Mouse (Mus musculus) mouse trophoblast stem cell (cell line): ENCODE results near the gene Pgm5.
"Not testable (repeated sequence)": the region's sequence is repeated elsewhere in the genome, so short reads cannot be mapped to it uniquely, and the experiment has no call there.

Experiments used
- in situ Hi-C, 2 experiments: fragments of 300-500 bp; cut with MseI, MboI; formaldehyde crosslinking; loops; 2 replicates in 1 of 2; 3 replicates in 1 of 2; pipeline ENCODE4 v1.15.1; 2025

Pgm5 gene

DNA sequence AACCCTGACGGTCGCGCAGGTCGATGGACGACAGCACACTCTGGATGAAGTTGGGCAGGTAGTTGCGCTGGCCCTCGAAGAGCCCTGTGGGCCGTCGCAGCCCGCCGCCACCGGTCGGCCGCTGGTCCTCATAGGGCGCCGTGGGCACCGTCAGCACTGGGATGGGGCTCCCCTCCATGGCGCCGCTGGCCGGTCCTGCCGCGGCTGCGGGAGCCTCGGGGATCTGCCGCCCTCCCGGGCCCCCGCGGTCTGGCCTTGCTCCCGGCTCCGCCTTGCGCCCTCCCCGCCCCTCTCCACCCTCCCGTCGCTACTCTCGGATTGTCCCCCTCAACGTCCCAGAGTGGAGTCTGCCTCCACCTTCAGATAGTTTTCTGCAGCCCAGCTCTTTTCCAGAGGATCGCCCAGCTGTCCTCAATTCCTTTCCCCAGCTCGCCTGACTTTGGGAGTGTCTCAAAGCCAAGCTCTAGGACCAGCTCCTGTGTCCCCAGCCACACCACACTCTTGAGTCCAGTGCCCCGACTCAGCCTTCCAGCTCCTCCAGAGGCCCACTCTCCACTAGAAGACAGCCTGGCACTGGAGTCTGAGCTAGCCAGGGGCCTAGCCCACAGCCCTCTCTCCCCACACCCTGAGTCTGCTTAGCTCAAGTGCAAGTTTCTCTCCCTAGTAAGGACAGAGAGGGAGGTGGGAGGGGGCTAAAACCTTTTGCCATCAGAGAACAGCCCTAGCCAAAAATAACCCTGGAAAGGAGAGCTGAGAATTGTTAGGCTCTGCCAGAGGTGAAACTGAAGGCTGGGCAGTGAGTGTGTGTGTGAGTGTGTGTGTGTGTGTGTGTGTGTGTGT, at the start of gene Pgm5:
Pgm5 (minus strand) TSS at position 244 of the 840 bp plus-strand sequence.
- in situ Hi-C loops = loop anchor here in 1 of 2 experiments (10.0 to 25.0 kb wide), 2 partner anchors 247 to 550 kb away; no protein-coding TSS in a partner anchor

DNA sequence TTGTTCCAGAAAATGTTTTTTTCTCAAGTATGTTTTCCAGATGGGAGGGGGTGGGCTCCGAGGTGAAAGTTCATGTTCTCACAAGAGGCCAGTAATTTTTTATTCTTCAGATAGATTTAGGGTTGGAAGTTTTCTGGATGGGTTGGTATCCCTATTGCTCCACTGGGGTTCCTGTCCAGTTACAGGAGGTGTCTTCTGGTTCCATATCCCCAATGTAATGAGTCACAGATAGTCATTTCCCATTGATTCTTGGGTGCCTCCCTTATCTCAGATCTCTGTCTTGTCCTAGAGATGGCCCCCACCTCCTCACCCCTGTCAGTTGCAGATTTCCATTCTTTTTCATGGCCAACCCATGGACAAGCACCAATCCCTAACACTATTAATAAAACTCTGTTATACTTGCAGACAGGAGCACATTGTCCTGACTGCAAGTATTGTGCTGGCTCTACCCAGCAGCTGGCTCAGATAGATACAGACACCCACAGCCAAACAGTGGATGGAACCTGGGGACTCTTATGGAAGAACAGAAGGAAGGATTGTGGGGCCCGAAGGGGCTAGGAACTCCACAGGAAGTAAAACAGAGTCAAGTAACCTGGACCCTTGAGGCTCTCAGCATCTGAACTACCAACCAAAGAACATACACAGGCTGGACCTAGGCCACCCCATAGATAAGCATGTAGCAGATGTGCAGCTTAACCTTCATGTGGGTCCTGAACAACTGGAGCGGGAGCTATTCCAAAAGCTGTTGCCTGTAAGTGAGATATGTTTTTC, 46.9 kb upstream of the Pgm5 start:
- in situ Hi-C loops = no loop called here

DNA sequence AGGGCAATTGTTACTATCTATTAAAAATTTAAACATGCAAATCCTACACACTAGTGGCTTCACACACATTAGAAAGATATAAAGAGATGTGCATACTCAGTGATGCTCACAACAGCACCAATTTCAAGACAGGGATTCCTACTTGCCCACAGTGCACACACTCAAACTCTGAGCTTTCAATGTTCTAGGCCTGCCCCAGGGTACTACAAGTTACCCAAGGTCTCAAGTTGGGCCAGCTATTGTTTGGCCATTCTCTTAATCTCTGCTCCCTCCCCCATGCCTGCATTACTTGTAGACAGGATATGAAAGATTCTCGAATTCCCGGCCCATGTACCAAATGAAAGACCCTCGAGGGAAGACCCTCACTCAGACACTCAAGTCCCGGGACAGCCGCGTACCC, 46.0 kb upstream of the Pgm5 start:
- in situ Hi-C loops = no loop called here

DNA sequence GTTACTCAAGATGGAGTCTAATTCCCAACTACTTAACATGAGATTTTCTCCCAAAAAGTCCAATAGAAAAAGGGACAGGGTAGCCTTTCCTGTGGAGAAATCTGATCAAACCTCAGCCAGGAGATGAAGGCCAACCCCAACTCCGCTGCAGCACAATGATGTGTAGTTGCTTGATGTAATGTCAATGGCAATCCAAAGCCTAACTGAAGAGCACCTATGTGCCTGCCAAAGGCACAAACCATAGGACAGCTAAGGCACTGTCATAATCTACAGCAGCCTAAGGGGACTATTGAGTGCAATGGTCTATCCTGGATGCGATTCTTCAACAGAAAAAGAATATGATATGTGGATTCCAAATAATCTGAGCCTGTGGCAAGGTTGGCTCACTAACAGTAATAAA, 41.2 kb upstream of the Pgm5 start:
- in situ Hi-C loops = no loop called here

DNA sequence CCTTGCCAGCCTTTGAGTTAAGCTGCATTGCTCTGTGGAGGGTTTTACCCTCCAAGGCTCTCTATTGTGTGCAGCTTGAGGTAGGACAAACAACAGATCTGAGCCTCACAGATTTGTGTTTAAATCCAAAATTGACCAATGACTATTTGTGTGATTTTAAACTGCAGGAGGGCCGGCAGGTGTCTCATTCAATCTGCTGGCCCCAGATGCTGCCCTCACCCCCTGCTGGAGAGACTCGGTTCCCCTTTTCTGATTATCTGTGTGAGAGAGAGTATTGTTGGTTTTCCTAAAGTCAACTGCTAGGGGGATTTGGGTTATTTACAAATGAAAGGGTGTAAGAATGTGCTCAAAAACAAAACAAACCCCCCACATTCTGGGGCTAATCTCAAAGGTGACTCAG, 40.6 kb upstream of the Pgm5 start:
- in situ Hi-C loops = no loop called here

DNA sequence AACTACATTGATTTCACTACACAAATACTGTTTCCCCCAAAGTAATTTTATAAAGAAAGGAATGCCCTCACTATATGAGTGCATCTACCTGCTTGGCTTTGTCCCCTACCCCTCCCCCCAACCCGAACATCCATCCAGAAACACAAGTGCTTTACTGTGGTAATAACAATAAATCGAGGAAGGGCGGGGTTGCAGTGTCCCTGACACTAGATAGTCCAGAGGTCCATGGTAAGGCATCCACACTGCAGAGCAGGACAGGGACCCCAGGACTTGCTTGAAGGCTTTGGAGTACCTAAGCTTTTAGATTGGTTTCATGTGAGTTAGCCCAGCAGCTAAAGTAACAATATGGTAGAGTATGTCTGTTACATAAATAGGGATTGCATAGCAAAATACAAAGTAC, 40.0 kb upstream of the Pgm5 start:
- in situ Hi-C loops = no loop called here

DNA sequence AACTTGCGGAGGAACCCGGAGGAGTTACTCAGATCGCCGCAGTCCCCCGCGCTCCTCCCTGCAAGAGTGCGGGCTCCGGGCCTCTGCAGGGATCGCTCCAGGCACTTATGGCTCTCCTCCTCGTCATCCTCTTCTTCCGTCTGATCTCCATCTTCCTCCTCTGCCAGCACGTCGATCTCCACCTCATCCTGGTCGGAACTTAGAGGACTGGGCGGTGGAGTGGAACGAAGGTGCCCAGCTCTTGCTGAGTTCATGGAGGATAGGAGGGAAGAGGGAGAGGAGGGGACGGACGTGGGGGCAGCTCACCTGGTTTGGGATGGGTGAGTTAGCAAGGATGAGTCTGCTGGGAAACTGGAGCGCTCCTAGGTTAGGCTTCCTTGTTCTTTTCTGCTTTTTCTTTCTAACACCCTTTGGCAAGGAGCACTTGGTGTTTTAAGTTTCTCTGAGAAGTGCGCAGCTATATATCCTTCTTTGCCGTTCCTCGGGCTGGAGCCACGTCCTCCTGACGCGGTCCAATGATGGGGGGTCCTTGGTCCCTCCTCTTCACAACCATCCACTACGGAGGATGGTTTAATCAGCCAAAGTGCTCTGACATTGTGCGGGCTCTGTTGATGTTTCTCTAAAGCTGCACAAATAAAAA, 39.0 kb upstream of the Pgm5 start, which contains the start of gene Foxd4:
Foxd4 (minus strand) TSS at position 617 of the 640 bp plus-strand sequence.
- in situ Hi-C loops = no loop called here

DNA sequence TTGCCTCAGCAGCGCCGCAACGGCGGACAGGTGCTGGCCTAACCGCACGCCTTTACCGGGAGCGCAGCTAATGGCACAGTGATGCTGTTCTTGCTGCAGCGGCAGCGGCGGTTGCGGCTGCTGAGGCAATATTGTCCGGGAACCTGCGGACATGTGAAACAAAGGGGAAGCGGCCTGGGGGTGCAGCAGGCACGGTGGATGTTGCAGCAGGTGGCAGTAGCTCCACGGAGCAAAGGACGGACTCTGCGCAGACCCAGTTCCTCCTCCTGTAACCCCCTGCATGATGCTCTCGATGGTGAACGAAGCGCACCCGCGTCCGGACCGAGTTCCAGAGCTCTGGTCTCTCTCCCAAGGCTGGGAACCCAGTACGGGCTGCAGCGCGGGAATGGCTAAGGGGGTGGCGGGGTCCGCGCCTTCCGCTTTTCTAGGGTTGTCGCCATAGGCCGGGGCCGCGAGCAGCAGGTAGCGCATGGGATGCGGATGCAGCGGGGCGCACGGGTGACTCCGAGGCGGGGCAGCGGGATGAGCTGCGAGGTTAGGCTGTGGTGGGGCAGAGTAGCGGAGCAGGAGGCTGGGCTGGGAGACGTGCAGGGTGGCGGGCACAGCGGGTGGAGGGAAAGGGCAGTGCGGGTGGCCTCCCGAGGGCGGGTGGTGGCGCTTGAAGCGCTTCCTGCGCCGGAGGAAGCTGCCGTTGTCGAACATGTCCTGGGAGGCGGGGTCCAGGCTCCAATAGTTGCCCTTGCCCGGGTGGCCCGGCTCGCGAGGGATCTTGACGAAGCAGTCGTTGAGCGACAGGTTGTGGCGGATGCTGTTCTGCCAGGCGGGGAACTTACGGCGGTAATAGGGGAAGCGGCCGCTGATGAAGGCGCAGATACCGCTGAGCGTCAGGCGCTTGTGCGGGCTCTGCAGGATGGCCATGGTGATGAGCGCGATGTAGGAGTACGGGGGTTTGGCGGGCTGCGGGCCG, 38.2 kb upstream of the Pgm5 start:
- in situ Hi-C loops = no loop called here

DNA sequence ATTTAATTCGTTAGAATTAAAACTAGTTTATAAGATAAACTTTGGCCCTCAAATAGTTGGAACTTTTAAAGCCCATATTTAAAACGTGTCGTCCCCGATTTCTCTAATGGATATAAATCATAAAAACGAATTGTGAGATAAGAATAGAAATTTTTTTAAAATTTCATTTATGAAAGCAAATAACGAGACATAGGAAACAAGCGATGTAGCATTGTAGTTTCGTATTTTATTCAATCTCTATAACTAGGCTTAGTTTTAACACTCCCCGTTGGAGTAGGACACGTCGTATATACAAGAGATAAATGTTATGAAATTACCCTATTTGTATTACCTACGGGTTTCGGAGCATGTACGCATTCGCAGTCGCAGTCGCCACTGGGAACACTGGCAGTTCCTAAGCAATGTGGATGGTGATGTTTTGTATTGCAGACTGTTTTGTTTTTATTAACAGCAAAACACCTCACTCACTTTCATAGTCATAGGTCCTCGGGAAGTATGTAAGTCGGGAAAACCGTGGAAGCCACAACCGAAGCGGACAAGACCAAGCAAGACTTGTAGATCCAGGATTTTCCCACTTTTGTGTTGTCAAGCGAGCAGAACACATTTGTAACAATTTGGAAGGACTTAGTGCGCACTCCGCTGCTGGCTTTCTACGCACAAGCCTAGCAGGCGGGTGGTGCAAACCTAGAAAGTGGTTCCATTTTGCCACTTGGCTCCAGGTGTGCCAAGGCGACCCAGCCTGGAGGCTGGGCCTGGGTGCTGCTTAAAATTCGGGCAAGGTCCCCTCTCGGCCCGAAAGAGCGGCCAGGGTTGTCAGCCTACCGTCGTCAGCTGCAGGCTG, 37.3 kb upstream of the Pgm5 start:
- in situ Hi-C loops = no loop called here

DNA sequence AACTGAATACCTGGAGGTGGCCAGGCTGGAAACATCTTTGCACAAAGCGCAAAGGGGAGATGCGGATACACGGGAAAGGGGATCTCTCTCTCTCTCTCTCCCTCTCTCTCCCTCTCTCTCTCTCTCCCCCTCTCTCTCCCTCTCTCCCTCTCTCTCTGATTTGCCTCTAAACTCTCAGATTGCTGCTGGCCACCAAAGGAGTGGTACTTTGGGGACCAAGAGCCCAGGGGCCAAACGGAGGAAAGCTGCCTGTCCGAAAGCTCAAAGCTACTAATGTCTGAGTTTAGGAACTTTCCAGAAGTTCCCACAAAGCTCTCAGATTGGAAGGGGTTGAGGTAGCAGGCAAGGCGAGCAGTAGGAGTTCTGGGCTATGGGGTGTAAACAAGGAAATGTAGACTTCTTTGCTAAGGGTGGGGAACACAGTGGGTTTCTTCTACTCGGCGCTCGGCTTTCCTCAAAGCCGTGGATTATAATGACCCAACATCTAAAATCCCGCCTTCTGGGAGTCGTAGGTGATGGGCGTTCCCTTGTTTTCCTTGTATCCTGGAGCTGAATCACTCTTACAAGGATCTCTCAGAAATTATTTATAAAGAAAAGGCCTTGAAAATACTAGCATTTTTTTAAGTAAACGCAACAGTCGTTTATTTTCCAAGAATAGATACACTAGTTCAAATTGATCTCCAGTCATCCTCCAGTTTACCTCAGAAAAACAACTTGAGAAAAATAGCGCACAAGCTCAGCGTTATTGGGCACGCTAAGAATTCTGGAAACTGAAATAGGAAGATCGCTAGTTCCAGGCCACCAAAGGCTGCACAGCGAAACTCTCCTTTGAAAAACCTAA, 36.5 kb upstream of the Pgm5 start:
- in situ Hi-C loops = no loop called here

DNA sequence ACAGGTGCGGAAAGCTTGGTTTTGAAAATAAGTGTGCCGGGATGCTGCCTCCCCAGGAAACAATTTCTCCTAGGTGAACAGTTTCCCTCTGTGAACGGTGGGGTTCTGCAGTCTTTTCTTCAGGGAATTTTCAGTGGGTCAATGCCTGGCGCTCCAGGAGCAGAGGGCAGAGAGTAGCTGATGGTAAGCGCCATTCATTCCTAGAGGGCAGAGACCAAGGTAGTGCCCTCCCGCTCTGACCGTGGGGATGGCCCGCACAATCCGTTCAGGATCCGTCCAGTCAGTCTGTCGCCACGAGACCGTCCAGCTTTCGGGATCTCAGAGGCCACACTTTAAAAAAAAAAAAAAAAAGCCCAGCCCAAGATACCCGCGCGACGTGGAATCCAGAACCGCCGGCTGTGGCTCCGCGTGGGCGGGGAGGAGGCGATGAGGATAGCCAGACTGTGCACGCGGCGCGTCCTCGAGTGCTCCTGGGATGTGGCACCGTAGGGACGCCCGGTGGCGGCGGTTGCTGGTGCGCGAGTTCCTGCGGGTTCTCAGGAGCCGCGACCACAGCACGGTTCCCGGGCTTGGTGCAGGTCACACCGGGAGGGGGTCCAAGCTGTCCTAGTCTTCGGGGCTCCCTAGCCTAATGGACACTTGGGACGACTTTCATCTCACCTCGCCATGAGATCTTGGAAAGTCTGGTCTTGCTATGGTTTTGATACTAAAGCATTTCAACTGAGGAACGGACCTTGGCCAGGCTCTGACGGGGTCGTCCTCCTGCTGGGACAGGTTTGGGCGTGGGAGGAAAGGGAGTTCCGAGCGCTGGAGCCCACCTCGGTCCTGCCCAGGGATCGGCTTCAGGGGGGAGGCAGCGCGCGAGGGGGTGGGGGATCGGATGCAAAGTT, 35.6 kb upstream of the Pgm5 start:
- in situ Hi-C loops = no loop called here

DNA sequence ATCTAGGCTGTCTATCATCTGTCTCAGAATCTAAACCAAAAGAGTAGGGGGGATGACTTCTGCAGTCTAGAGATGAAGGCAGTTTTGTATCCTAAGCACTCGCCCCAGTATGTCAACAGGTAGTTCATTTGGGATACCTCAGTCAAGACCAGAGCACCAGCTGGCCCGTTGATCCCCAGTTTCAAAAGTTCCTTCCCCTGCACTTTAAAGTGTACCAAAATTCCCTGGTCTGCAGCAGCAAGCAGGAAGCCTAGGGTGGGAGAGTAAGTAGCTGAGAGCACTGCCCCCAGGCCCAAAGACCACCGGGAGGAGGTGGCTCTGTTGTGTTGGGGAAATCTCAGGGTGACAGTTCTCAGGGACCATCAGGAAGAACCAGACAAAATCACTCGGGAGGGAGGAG, 34.9 kb upstream of the Pgm5 start:
- in situ Hi-C loops = no loop called here

DNA sequence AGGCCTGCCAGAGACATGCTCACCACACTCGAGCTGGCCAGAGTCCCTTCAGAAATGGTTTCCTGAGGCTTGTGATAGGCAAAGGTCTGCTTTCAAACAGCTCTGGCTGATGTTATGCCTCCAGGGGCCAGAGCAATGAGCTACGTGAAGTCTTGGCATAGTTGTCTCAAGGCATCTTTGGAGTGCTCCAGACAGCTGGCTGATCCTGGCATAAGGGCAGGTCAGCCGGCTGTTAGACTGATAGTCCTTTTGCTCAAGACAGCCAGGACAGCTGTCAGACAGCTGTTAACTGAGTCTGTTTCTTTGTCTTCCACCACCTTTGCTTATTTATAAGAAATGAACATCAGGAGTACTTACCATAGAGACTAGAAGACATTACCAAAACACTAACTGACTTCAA, 25.2 kb upstream of the Pgm5 start:
- in situ Hi-C loops = loop anchor here in 1 of 2 experiments (10.0 kb wide), 2 partner anchors 262 to 582 kb away; no protein-coding TSS in a partner anchor

DNA sequence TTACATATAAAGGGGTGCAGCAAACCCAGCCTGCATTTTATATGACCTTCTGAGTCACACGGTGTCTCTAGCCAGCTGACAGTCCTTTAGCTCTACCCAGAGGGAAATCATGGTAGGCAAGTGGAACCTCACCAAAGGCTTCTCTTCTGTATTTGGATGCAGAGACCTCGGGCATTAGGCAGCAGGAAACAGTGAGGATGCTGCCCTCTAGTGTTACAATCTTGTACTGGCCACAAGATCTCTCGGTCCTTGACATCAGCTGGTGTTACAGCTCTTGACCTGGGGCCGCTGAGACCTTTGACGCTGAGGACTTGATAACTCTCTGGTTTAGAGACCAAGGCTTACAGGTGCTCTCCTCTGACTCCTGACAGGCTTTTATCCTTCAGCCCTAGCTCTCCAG, 23.8 kb upstream of the Pgm5 start:
- in situ Hi-C loops = loop anchor here in 1 of 2 experiments (10.0 kb wide), 2 partner anchors 261 to 581 kb away; no protein-coding TSS in a partner anchor

DNA sequence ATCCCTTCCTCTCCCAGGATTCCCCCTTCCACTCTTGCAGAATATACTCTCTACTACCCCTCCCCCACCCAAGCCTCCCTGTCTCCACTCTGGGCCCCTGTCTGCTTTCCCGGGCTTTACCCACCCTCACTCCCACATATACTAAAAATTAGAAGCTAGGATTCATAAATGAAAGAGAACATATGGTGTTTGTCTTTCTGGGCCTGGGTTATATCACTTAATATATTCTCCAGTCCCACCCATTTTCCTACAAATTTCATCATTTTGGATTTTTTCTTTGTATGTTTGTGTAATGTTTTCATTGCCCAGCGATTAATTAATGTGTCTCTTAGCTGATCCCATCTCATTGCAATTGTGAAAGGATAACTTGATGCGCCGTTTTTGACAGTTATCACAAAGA, 19.6 kb upstream of the Pgm5 start:
- in situ Hi-C loops = loop anchor here in 1 of 2 experiments (10.0 kb wide), 2 partner anchors 256 to 576 kb away; no protein-coding TSS in a partner anchor

DNA sequence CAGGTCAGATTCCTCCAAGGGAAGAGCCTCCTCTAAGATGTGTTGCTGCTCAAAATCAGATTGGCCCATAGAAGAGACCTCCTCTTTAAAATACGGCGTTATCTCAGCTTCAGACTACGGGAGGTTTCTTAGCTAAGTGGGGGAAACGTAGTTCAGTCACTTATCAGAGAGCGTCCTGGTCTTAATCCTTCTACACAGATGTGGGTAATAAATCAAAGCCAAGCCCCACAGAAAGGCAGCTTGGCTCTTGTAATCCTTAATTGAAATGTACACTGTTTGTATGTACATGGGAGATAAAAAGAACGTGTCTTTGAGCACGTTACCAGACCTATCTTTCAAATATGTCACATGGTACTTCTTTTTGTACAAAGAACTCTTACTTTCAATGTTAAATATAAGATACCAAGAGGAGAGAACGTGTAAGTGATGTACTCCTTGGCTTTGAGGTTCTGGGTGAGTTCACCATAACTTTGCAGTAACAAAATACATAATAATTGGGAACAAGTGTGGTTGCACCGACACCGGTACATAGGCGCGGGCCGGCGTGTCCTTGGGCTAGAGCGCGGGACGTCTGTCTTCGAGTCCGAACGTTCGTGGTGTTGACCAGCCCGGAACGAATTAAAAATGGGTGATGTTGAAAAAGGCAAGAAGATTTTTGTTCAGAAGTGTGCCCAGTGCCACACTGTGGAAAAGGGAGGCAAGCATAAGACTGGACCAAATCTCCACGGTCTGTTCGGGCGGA, 13.6 kb upstream of the Pgm5 start, which contains the start of gene Gm10053:
Gm10053 (plus strand) TSS at position 558 of the 742 bp plus-strand sequence.
- in situ Hi-C loops = not testable (repeated sequence)

DNA sequence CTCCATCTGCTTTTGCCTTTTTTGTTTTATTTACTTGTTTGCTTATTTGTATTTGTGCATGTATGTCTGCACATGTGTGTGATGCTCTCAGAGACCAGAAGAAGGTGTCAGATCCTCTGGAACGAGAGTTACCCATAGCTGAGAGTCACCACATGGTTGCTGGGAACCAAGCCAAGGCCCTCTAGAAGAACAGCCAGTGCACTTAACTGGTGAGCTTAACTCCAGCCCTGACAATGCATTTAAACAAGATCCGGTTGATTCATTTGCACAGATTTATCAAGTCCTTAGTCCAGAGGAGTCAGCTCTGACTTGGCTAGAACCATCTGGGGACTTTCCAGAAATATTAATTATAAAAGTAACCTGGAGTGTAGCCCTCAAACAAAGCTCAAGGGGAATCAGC, 12.2 kb upstream of the Pgm5 start:
- in situ Hi-C loops = loop anchor here (5.0 to 25.0 kb wide), 2 partner anchors 167 to 562 kb away; no protein-coding TSS in a partner anchor
